Mouse (Mus musculus): ENCODE data around the gene Txndc16.

- TF ChIP-seq POLR2A (IDR thresholded peaks at IDR 0.05; ENCODE audit: insufficient read depth, low read length) (no peak), EP300 (IDR thresholded peaks at IDR 0.05; ENCODE audit: insufficient read depth, low read depth, low read length) (no peak)
Observed at GRCm38 (mm10) chr14:45167366-45167765, 52.8 kb downstream of the Txndc16 start.

All from ES-Bruce4 (cell line).